Mouse (Mus musculus) cerebellum, adult 2 months (tissue): ENCODE data around the gene Mast4. TPM values are rescaled to one million over a fixed set of nuclear protein-coding genes. Genes with fewer than 3 reads are reported as not detected.

ENCODE experiments used
- DNase-seq, 2 experiments: peaks; one replicate each; pipeline ENCODE4 v3.0.0; 2021
- H3K27ac ChIP-seq: fragments of 200-500 bp; 2 replicates; pipeline ENCODE4 v1.5.1; 2012; ENCODE audit warnings: low read length, control low read depth, inconsistent platforms; ENCODE audit not compliant: insufficient read depth
- H3K27me3 ChIP-seq: fragments of 200-500 bp; 2 replicates; pipeline ENCODE4 v1.6.1; 2012; ENCODE audit warnings: inconsistent platforms, mild to moderate bottlenecking, low read length, moderate library complexity; ENCODE audit not compliant: control insufficient read depth, insufficient read depth
- H3K4me1 ChIP-seq: fragments of 200-500 bp; 2 replicates; pipeline ENCODE4 v1.6.1; 2011; ENCODE audit warnings: low read length; ENCODE audit not compliant: control insufficient read depth, insufficient read depth
- H3K4me3 ChIP-seq: fragments of 200-500 bp; replicated peaks from 2 replicates; pipeline ENCODE3; 2011; ENCODE audit warnings: mild to moderate bottlenecking, low read depth, low read length, control low read depth; ENCODE audit not compliant: insufficient read depth
- CTCF ChIP-seq: fragments of 200-500 bp; IDR thresholded peaks from 2 replicates; pipeline ENCODE4 v1.5.1; 2011; ENCODE audit warnings: low read depth, mild to moderate bottlenecking, control low read depth, low read length, moderate library complexity, borderline replicate concordance; ENCODE audit not compliant: insufficient read depth
- POLR2A ChIP-seq: fragments of 200-500 bp; IDR thresholded peaks from 2 replicates; pipeline ENCODE4 v1.6.1; 2011; ENCODE audit warnings: low read length, control low read depth, borderline replicate concordance; ENCODE audit not compliant: insufficient read depth
- WGBS: fragments of 180-500 bp; shearing (Covaris S2); methylation state at CpG from one replicate; pipeline ENCODE4 v1.1.7; 2018; 5-methylcytosine and 5-hydroxymethylcytosine counted together
- polyA plus RNA-seq: library from polyadenylated mRNA; depleted of rRNA; stranded (reverse); fragments of >200 nt; gene quantifications from 2 replicates; pipeline ENCODE4 v1.2.3, GENCODE M21; 2012

Mast4 gene
- polyA plus RNA-seq, 1 experiment, result 21.2 TPM

DNA sequence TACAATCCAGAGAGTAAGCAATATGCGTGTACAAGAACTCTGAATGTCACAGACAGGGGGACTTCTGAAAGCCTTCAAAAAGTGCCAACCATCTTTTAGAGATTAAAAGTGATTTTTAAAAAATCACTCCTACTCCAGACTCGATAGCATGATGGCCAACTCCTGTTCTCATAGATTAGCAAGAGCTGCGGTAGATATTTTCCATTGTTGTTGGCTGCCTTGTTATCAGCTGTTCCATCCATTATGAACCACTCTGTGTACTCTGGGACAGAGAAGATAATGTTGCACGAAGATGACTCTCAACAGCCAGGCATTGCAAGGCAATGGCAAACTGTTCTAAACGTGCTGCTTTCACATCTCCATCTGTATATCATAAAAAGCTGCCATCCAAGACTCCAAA is 360.4 kb downstream of the Mast4 start:
- no peak overlapping the region for H3K4me3 ChIP-seq
- no peaks in the 10 kb centered on the region for H3K27me3 ChIP-seq

DNA sequence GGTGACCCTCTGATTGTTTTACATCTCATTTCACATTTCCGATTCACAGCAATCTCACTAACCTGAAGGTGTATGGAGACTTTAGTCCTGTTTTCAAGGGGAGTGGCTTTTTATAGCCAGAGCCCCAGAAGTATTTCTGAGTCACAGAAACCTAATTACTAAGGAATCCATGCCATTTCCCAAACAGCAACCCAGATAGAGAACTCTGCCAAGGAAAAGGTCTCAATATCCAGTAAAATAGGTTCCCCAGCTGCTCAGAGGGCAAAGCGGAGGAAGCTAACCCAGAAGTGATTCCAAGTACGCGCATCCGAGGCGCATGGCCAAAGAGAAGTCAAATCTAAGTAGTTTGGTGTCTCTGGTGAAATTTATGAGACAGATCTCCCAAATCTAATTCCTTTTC is 370.8 kb downstream of the Mast4 start:
- DNase-seq, result no peak
- no peaks in the 10 kb centered on the region for H3K4me1 ChIP-seq
- WGBS, result 82% methylated on average over 6 of the region's 6 CpGs
- no peak overlapping the region for H3K27ac ChIP-seq
- TF ChIP-seq POLR2A, result no peak
- TF ChIP-seq CTCF, result no peak
- no peaks in the 10 kb centered on the region for H3K27me3 ChIP-seq
- no peak overlapping the region for H3K4me3 ChIP-seq

More for the DNA sequence above, 360.4 kb downstream of the Mast4 start:
- no peak for DNase-seq
- TF ChIP-seq CTCF, result no peak
- TF ChIP-seq POLR2A, result no peak
- Histone ChIP-seq H3K4me1 (no peaks in the 10 kb centered on the region), H3K27ac (no peak overlapping the region)
- 79% methylated on average over 5 of the region's 5 CpGs for WGBS

DNA sequence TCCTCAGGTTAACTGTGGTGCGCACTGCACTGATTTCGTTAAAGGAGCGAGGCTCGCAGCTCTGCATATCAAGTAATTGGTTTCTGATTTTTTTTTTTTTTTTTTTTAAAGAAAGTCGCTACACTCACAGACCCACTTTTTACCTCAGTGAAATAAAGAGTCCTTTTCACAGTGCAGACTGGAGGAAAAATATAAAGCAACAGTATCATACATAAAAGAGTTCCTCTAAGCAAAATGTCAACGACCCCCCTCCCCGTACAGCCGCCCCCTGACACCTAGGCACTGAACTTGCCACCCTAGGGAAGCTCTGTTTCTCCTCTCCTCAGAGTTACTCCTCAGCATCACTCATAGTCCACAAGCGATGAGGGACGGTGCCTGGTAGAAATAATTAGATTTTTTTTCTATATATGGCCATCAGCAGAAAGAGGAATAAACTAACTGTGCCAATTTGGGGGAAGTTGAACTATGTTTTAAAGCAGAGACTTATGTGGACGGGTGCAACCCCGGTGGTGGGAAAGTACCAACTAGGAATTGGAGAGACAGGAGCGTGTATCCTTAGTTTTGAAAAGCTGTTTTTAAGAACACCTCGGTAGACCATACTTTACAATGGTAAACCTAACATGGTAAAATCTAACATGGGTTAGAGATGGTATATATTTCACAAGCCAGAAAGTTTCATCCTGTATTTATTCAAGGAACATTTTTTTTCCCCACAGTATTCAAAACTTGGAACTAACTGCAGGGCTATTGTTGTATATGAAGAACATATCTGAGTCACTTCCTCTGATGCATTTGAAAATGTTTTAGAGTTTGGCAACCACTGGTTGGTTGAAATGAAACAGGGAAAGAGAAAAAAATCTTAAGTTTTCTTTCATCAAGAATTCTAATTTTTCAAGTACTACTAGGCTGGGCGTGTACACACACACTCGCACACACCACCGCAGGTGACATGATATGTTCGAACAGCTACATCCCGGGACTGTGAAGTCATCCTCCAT is 375.7 kb downstream of the Mast4 start:
- TF ChIP-seq POLR2A (no peak), CTCF (no peak)
- Histone ChIP-seq H3K27me3 (no peaks in the 10 kb centered on the region), H3K27ac (no peak overlapping the region), H3K4me1 (no peaks in the 10 kb centered on the region), H3K4me3 (peak overlapping the region; percentile 23)
- DNase-seq, result no peak
- WGBS, result 47% methylated on average over 19 of the region's 19 CpGs

DNA sequence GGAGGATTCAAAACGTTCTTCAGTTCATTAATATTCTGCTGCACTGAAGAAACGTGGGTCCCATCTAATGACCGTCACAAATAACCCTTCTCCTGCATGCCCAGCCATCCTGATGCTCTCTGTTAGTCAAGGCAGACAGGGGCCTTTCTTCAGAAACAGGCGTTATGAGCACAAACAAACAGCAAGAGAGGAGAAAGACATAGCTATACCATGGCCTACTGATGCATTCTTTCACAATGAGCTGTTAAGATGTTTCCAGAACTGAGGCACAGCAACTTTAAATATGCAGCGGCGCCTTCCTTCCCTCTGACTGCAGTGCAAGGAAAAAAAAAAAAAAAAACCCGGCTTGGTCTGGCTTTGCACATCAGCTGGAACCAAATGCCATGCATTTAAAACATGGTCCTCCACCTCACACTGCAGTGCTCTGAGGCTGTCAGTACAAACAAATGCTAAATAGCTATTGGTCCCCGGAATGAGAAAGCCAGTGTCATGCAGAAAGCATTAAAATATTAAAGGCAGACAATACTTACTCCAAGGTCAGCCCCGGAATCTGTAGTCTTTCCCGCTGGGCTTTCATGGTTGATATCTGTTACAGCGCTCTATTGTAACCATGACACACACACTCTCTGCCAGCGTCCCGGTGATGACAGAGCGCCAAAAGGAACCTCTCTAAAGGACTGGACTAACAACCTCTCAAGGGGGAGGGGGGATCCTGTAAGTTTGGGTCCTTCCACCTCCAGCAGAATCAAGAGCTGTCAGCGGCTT is 376.6 kb downstream of the Mast4 start:
- Histone ChIP-seq H3K4me1 (no peaks in the 10 kb centered on the region), H3K27me3 (no peaks in the 10 kb centered on the region), H3K27ac (no peak overlapping the region), H3K4me3 (peak overlapping the region; percentile 23)
- TF ChIP-seq POLR2A (no peak), CTCF (no peak)
- 7% methylated on average over 15 of the region's 15 CpGs for WGBS
- no peak for DNase-seq

DNA sequence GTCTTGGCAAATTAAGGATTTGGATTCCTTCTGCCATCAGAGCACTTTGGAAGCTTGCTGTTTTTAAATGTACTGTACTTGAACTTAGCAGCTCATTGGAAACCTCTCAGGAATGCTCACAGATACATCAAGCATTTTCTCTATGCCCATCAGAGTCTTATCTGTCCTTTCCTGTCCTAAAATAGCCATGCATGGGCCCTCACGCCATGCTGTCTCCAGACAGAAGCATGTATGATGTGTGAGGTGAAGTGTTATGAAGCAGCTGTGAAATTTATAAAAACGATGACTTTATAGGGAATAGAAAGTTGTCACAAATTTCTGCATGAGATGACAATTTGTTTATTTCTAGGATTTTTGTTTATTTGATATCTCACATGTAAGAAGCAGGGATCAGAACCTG is 378.8 kb downstream of the Mast4 start:
- no peaks in the 10 kb centered on the region; the same call in 1 of the 2 replicates for H3K27me3 ChIP-seq
- H3K27ac ChIP-seq, result no peak overlapping the region
- 92% methylated on average over 2 of the region's 2 CpGs for WGBS
- no peak for TF ChIP-seq POLR2A
- no peak for TF ChIP-seq CTCF
- no peak for DNase-seq
- H3K4me3 ChIP-seq, result no peak overlapping the region
- H3K4me1 ChIP-seq, result no peaks in the 10 kb centered on the region

DNA sequence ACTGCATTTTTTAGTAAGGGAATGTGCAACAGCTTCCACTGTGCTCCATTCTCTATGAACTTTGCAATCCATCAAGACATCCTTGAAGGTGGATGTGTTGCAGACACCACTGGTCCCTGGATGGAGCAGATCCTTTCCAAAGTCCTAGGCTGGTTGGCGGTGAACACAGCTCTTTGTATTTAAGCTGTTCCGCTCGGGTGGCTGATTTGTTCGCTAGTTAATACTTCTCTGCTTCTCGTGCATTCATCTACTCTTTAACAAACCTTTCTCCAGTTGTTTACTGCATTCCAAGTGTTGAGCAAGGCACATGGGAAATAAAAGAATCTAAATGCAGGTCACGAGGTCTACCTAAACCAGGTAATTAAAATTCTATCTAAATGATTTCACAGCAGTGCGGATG is 384.5 kb downstream of the Mast4 start:
- Histone ChIP-seq H3K27me3 (no peaks in the 10 kb centered on the region; the same call in 1 of the 2 replicates), H3K4me3 (no peak overlapping the region), H3K4me1 (no peaks in the 10 kb centered on the region; the same call in 1 of the 2 replicates), H3K27ac (no peak overlapping the region)
- TF ChIP-seq POLR2A (no peak), CTCF (no peak)
- no peak for DNase-seq
- WGBS, result 44% methylated on average over 7 of the region's 7 CpGs

DNA sequence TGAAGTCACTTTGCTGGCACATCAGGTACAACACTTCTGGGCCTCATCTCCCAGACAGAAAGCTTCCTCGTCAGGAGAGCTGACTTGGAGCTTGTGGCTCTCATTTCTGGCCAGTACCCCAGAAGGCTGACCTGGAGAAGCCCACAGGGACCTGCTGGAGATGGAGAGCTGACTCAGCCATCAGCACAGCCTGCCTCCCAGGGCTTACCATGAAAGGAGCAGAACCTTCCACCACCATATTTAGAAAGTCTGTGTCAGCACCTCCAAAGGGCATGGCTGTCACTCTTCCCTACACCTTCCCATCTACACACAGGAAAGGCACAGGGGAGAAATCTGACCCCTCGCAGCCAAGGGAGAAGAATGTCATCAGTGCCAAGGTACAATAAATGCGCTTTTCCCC is 385.3 kb downstream of the Mast4 start:
- DNase-seq, result no peak
- 79% methylated on average over 3 of the region's 3 CpGs for WGBS
- no peak for TF ChIP-seq CTCF
- TF ChIP-seq POLR2A, result no peak
- Histone ChIP-seq H3K27ac (no peak overlapping the region), H3K4me1 (no peaks in the 10 kb centered on the region; the same call in 1 of the 2 replicates), H3K27me3 (no peaks in the 10 kb centered on the region; the same call in 1 of the 2 replicates), H3K4me3 (no peak overlapping the region)
